8 mouse cellular contexts compared by ENCODE assay signal in the genomic region with DNA sequence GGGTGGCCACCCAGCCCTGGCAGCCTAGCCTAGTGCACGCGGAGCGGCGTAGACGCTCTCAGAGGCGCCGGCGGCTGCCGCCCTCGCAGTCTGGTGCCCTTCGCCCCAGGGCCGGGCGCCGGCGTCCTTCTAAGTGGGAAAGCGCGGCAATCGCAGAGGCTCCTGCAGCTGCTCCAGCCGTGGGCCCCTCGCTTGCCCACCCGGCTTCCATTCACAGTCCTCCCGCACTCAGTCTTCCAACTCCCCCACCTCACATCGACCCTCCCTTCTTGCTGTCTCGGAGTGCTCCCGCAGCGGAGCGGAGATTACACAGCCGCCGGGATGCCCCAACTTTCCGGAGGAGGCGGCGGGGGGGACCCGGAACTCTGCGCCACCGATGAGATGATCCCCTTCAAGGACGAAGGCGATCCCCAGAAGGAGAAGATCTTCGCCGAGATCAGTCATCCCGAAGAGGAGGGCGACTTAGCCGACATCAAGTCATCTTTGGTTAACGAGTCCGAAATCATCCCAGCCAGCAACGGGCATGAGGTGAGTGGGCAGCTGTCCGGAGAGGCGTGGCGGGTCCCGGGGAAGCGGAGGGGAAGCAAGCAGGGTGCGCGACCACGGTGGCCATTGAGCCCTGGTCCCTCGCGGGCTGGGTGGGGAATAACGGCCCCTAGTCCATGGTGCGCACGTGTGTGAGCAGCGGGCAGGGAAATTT. TPM values are rescaled to one million over a fixed set of nuclear protein-coding genes. Genes with fewer than 3 reads are reported as not detected.
DNase-seq lines count a peak whose midpoint lies in the region; ATAC-seq and TF ChIP-seq lines count a peak whose summit lies in the region.

No protein-coding gene starts in this region.

- H3K27ac ChIP-seq in forebrain, embryonic 13.5 days: peak overlapping the region; percentile 76
- H3K27ac ChIP-seq in intestine, embryonic 16.5 days (ENCODE audit: low read length): no peak overlapping the region
- peak overlapping the region; percentile 78 for H3K27ac ChIP-seq in midbrain, embryonic 11.5 days (ENCODE audit: low read depth, low read length)
- no peak overlapping the region for H3K27ac ChIP-seq in stomach, embryonic 15.5 days

- no peak for TF ChIP-seq CTCF in lung, adult 2 months (IDR thresholded peaks at IDR 0.05; ENCODE audit: insufficient read depth, low read length)

- 1% methylated on average over 59 of the region's 59 CpGs for WGBS in lung, adult 2 months
- under 1% methylated on average over 59 of the region's 59 CpGs for WGBS in forebrain, embryonic 13.5 days
- under 1% methylated on average over 59 of the region's 59 CpGs for WGBS in intestine, embryonic 16.5 days
- under 1% methylated on average over 59 of the region's 59 CpGs for WGBS in midbrain, embryonic 11.5 days
- WGBS in stomach, embryonic 15.5 days: under 1% methylated on average over 59 of the region's 59 CpGs

- peak overlapping the region; percentile 74 for H3K4me2 ChIP-seq in forebrain, embryonic 13.5 days
- peak overlapping the region; percentile 86 for H3K4me2 ChIP-seq in intestine, embryonic 16.5 days (ENCODE audit: low read depth, low read length)
- H3K4me2 ChIP-seq in midbrain, embryonic 11.5 days: peak overlapping the region; percentile 96
- peak overlapping the region; percentile 91 for H3K4me2 ChIP-seq in stomach, embryonic 15.5 days

- intact Hi-C loops in left cerebral cortex, postnatal 14 days (cut with DNase I): no loop called here

- H3K4me3 ChIP-seq in lung, adult 2 months (replicated peaks; ENCODE audit: extremely low read depth, low read depth, low read length): peak overlapping the region; percentile 59
- H3K4me3 ChIP-seq in forebrain, embryonic 13.5 days: peak overlapping the region; percentile 51
- H3K4me3 ChIP-seq in intestine, embryonic 16.5 days (ENCODE audit: low read length): peak overlapping the region; percentile 50
- peak overlapping the region; percentile 77 for H3K4me3 ChIP-seq in midbrain, embryonic 11.5 days (ENCODE audit: low read depth, low read length)
- H3K4me3 ChIP-seq in stomach, embryonic 15.5 days (replicated peaks): peak overlapping the region; percentile 38

- H3K27me3 ChIP-seq in forebrain, embryonic 13.5 days: peaks cover 39% of the 10 kb centered on the region
- H3K27me3 ChIP-seq in intestine, embryonic 16.5 days (replicated peaks; ENCODE audit: control insufficient read depth, insufficient read depth, low read length): peaks cover 78% of the 10 kb centered on the region
- H3K27me3 ChIP-seq in midbrain, embryonic 11.5 days (ENCODE audit: control insufficient read depth, insufficient read depth, low read length): peaks cover 22% of the 10 kb centered on the region
- peaks cover 74% of the 10 kb centered on the region for H3K27me3 ChIP-seq in stomach, embryonic 15.5 days (replicated peaks)

- peak; percentile 41 for ATAC-seq in forebrain, embryonic 13.5 days
- ATAC-seq in intestine, embryonic 16.5 days: peak; percentile 53
- ATAC-seq in midbrain, embryonic 11.5 days (ENCODE audit: low FRiP score): peak; percentile 31
- no peak for ATAC-seq in stomach, embryonic 15.5 days (ENCODE audit: insufficient read depth, low FRiP score, low read depth)

- H3K9ac ChIP-seq in forebrain, embryonic 13.5 days: peak overlapping the region; percentile 73
- H3K9ac ChIP-seq in intestine, embryonic 16.5 days (ENCODE audit: low read depth, low read length): 0 out of 2 replicates have a peak overlapping the region, but pooled peaks have one; percentile 14
- peak overlapping the region; percentile 92 for H3K9ac ChIP-seq in midbrain, embryonic 11.5 days (ENCODE audit: low read length)
- H3K9ac ChIP-seq in stomach, embryonic 15.5 days: no peak overlapping the region

- TF ChIP-seq POLR2A in lung, adult 2 months (IDR thresholded peaks at IDR 0.05; ENCODE audit: borderline replicate concordance, extremely low read depth, low read depth, low read length): no peak

- H3K9me3 ChIP-seq in forebrain, embryonic 13.5 days (replicated peaks): no peaks in the 10 kb centered on the region
- no peaks in the 10 kb centered on the region for H3K9me3 ChIP-seq in intestine, embryonic 16.5 days (ENCODE audit: control insufficient read depth, low read length)
- no peaks in the 10 kb centered on the region for H3K9me3 ChIP-seq in midbrain, embryonic 11.5 days (ENCODE audit: control insufficient read depth, low read length)
- H3K9me3 ChIP-seq in stomach, embryonic 15.5 days: no peaks in the 10 kb centered on the region

- peak; percentile 19 for DNase-seq in lung, adult 2 months
- DNase-seq in lung, postnatal 36 days: no peak
- DNase-seq in adipocyte (ENCODE audit: low spot score): peak; percentile 53
- peak; percentile 98 for DNase-seq in midbrain, embryonic 11.5 days (ENCODE audit: low spot score, missing footprints)
- DNase-seq in left cerebral cortex, postnatal 14 days (ENCODE audit: low spot score in 2 of 2): no peak

- H3K36me3 ChIP-seq in forebrain, embryonic 13.5 days (ENCODE audit: poor library complexity, severe bottlenecking): peaks cover 3% of the 10 kb centered on the region; the same call in 1 of the 2 replicates
- H3K36me3 ChIP-seq in intestine, embryonic 16.5 days (ENCODE audit: control insufficient read depth, insufficient read depth, low read length): no peaks in the 10 kb centered on the region
- H3K36me3 ChIP-seq in midbrain, embryonic 11.5 days (ENCODE audit: control insufficient read depth, insufficient read depth, low read length): no peaks in the 10 kb centered on the region
- H3K36me3 ChIP-seq in stomach, embryonic 15.5 days: no peaks in the 10 kb centered on the region

- peaks cover 13% of the 10 kb centered on the region for H3K4me1 ChIP-seq in lung, adult 2 months (ENCODE audit: control insufficient read depth, insufficient read depth, low read length)
- H3K4me1 ChIP-seq in forebrain, embryonic 13.5 days: peaks cover 54% of the 10 kb centered on the region
- H3K4me1 ChIP-seq in intestine, embryonic 16.5 days (ENCODE audit: control insufficient read depth, insufficient read depth, low read length): peaks cover 30% of the 10 kb centered on the region
- peaks cover 42% of the 10 kb centered on the region for H3K4me1 ChIP-seq in midbrain, embryonic 11.5 days (ENCODE audit: control insufficient read depth, insufficient read depth, low read length)
- H3K4me1 ChIP-seq in stomach, embryonic 15.5 days: peaks cover 33% of the 10 kb centered on the region

RNA-seq across cellular contexts. Expression of gene Lef1, which starts 1.0 kb away (rescaled TPM):
- polyA plus RNA-seq in lung, adult 2 months (2012; rRNA removed): 7.2 and 7.6 TPM in 2 replicates
- 24.8 and 27.6 TPM in 2 replicates for polyA plus RNA-seq in forebrain, embryonic 13.5 days (2015; fragmentation: Nextera tagmentation; extraction: Ambion mirVana)
- 0.28 and 0.31 TPM in 2 replicates for polyA plus RNA-seq in intestine, embryonic 16.5 days (2015; fragmentation: Nextera tagmentation; extraction: Ambion mirVana)
- 66.9 and 67.7 TPM in 2 replicates for polyA plus RNA-seq in midbrain, embryonic 11.5 days (2014; fragmentation: Nextera tagmentation; extraction: Ambion mirVana)
- polyA plus RNA-seq in stomach, embryonic 15.5 days (2015; fragmentation: Nextera tagmentation; extraction: Ambion mirVana): 0.95 and 0.99 TPM in 2 replicates
- total RNA-seq in left cerebral cortex, postnatal 14 days (2021): 1 to 10 TPM; 6.3 to 8.4 TPM

Comparison
In these comparisons a context has a peak if more than half of its experiments do, and no peak if none do; other contexts are left out.
1. DNase-seq: peak in lung, adult 2 months (single experiment), adipocyte (single experiment) and midbrain, embryonic 11.5 days (single experiment); none in lung, postnatal 36 days (single experiment) and left cerebral cortex, postnatal 14 days (0 of 2).
2. H3K27ac ChIP-seq: peak in forebrain, embryonic 13.5 days (single experiment) and midbrain, embryonic 11.5 days (single experiment); none in intestine, embryonic 16.5 days (single experiment) and stomach, embryonic 15.5 days (single experiment).
3. Peak in every context shown above with its lines, with median percentiles within 50 percentile points of each other: H3K4me3 ChIP-seq and H3K4me2 ChIP-seq.